Mouse (Mus musculus): ENCODE results near the gene Jag2.
A peak's percentile ranks its signal among the peaks of the same experiment; 100 is the strongest.

Jag2 gene

DNA sequence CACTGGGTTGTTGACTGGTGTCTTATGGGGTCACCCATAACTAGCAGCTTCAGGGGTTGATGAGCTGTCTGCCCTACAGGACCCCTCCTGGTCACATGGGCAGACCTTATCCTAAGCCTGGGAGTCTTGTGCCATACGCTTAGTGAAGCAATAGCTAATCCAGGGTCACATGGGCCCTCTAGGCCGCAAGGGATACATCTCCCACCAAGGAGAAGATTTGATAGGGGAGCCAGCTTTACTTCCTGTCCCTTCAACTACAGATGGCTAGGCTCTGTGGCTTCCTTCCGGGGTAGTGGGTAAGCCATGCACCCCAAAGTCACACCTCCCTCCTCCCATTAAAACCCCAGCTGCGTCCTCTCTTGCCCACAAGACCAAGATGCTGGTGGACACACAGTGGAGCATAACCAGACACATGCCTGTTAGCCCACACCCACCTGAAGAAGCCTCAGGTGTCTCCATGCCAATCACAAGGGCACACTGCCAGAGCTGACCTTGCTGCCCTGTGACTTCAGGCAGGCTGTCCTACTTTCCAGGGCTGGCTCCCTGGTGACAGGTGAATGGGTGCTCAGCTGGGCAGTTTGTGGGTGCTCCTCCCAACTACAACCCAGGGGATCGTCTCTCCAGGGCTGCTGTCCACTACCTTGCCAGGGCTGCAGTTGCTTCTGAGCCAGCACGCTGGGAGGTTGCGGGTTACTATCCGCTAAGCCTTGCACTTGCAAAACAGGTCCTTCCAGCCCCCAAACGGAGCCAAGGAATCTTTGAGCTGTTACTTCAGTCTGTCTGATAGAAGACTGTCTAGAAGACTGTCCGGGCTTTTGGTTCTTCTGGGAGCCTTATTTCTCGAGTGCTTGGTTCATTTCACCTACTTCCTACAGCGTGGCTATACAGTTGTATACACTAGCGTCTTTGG lies 61.1 kb downstream of the Jag2 start, which contains the start of gene Gpr132:
Gpr132 (minus strand) TSS at position 51 of the 910 bp plus-strand sequence.
- DNase-seq (ENCODE audit: low read depth), result peak; percentile 74

DNA sequence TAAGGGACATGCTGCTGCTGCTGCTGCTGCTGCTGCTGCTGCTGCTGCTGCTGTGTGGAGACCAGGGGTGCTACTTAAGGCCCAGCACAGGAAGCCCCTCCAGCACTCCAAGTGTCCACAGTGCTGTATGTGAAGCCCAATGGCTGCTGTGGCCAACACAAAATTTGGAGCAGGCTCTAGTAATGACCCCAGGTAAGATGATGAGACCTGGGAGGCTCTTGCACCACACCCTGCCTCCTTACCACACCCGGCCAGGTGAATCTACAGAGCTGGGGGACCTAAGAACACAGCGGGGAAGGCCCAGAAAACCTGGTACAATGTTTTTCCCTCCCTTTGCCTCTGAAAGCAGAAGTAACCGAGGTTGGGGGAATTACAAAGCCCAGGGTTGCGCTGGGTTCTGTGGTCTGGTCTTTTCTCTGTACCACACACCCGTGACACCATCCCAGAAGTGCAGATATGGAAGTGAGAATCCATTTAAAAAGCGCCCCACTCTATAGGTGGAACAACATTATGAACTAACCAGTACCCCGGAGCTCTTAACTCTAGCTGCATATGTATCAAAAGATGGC lies 62.4 kb downstream of the Jag2 start:
- DNase-seq (ENCODE audit: low read depth), result peak; percentile 34

DNA sequence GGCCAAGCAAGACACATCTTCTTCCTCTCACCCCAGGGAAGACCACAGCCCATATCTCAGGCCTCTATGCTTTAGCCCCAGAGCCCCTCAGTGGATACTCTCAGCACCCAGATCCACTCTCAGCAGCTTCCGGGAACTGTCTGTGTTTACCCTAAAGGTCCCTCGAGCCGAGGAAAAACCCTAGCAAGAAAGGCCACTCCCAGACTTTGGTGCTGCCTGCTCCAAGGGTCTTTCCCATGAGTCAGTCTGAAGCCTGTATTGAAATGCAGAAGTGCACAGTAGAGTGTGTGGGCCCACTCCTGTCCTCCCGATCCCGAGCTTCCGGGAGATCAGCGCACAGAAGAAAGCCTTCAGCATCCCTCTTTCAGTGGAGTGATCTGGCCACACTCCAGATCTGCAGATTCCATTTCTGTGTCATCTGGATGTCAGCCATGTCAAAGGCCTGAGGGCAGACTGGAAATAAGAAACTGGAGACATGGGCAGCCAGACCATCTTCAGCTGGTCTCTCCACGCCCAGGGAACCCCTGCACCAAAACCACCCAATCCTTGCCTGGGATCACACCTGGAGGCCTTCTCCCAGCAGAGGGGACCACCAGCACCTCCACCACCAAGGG lies 63.0 kb downstream of the Jag2 start:
- no peak for DNase-seq (ENCODE audit: low read depth)

DNA sequence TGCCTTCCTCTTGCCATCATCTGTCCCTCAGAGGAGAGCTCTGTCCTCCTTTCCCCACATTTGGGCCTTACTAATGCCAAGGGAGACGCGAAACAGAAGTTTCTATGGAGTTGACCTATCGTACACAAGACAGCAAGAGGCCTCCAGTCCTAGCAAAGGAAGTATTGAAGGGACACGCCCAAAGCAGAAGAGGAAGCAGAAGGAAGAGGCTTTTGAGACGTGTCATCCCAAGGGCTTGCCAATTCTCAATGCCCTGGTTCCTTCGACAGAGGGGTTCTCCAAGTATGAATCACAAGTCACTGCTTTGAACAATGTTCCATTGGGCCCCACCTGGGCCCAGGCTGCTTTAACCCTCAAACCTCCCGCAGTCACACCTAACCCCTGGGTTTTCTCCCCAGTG lies 64.8 kb downstream of the Jag2 start:
- peak; percentile 44 for DNase-seq (ENCODE audit: low read depth)

DNA sequence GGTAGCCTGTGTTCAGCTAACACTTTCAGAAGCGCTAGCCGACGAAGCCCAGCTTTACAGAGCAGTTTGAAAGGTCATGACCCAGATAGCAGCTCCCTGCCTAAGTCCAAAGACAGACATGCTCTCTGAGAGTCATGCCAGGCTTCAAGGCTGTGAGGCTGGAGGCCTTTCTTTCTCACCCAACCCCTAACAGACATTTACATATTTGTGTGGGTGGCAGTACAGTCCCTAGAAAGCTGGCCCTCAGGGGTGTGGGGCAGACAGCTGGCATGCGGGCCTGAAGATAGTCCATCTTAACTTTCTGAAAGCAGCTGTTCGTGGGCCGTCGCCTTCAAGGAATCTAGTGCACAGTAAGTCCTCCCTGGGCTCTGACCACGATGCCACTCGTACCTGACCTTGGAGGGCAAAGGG lies 67.7 kb downstream of the Jag2 start:
- peak; percentile 51 for DNase-seq (ENCODE audit: low read depth)

DNA sequence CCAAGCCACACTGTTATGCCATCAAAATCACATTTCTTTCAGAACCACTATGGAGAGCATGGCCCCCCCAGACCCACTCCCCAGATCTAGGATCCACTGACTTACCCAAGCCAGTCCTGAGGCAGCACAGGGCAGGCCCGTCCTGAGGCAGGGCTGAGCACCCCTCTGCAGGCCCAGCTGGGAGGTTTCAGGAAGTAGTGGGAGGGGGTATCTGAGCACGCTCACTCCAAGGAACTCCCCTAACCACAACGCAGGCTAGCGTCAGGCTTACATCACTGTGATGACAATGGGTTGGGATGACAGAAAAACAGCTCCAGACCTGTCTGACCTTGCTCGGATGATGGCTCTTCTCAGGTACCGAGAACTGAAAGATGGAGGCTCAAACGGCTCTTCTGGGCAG lies 68.8 kb downstream of the Jag2 start:
- peak; percentile 94 for DNase-seq (ENCODE audit: low read depth)

DNA sequence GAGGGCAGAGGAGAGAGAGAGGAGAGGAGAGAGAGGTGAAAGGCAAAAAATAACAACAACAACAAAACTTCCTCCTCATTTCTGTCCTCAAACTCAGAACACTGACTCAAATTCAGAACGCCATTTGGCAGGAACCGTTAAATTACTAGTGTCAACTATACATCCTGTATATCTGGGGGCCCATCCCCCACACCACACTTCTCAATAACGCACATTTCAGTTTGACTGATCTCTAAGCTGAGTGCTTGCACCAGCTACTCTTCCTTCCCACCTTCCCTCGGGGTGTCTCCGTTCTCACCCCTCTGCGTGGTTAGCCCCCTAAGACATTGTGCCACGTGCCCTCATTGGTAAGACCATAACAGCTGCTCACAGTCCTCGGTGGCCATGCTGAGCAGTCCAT lies 69.6 kb downstream of the Jag2 start:
- peak; percentile 92 for DNase-seq (ENCODE audit: low read depth)

DNA sequence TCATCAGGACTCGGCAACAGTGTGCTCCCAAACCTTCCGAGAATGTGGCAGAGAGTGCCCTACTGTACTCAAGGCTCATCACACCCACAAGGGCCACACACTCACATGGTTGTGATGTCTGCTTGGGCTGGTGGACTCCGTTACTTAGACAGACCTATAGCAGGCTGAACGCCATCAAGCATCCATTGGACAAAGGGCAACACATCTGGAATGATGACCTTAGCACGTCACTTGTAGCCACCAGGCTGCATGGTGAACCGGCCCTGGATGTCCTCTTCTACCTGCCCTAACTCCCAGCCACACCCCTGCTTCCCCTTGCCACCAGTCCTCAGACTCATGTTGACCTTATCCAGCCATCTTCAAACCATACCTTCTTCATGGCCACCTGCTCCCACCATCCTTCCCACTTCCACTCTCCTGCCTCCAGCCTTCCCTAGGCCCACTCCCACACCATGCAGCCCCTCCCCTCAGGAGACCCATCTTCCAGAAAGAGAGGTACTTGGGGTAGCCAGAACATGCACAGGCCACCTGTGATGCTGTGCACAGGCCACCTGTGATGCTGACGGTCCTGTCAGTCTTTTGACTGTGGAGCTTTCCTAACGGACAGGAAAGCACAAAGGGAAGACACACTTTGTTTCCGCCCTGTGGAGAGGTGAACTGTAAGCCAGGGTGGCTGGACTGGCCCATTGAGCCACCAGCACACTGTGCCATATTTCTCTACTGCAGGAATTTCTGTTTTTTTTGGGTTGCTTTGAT lies 70.8 kb downstream of the Jag2 start:
- DNase-seq (ENCODE audit: low read depth), result peak; percentile 48
